Mouse (Mus musculus): ENCODE results near the gene Ush2a. TPM values are rescaled to one million over a fixed set of nuclear protein-coding genes. Genes with fewer than 3 reads are reported as not detected.

Gene Ush2a
- total RNA-seq (2021) = under 1 TPM; 0.29 to 0.36 TPM

DNA sequence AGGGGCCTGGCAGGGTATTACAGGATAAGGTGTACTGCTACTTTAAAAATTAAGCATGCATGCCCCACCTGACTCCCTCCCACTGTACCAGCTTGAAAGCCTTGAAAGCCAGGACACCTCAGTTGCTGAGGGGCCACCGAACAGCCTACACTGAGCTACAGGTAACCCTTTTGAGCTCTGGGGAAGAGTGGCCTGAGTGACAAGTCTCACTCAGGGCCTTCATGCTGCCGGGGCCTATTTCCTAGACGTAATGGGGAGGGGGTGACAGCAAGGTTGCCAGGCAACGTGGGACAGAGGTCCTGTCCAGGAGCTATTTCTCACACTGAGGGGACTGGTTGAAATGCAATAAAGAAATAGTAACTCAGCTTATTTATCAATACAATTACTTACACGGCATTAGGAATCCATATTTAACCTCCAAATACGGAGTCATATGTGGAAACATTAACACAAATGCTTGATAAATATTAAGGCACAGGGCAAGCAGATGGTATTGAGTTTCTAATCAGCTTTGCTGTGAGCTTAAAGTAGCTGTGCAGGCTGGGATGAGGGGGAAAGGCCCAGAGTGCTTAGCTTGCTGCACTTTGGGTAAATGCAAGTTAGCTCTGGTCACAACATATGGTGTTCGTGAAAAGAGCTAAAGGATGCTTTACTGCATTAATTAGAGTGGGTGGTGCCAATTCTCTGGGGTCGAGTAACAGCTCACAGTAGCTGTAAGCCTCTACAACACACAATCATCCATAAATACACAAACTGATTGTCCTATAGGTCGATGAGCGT lies at the start of gene Ush2a:
Ush2a (plus strand) TSS at position 121 of the 780 bp plus-strand sequence.
- DNase-seq = no peak

DNA sequence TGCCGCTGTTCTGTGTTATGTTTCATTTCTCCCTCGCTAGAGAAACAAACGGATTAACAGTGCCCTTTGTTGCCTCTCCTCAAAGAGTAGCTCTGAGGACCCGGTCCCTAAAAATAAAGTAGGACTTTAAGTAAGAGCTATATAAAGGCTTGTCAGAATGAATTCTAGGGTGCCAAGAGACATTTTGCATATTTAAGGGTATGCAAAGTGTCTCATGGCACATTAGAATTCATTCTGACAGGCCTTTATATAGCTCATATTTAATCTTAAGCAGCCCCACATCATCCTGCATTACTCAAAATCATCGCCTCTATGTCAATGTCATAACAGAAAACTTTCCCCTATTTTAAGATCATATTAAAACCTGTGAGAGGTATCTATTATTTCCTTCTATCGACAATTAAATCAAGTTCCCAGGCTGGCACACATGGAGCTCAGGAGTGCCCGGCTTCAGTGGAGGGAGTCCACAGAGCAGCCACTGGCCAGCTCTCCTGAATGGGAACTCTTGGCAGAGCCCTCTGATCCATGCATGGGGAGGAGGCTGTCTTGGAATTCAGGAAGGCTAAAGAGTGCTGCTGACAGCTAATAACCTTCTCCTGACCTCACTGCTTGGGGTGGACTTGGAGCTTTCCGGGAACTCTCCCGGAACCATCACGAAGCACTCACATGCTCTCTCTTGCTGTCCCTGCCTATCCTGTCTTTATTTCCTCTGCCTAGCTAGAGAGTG lies 46.8 kb upstream of the Ush2a start:
- DNase-seq = peak; percentile 7

DNA sequence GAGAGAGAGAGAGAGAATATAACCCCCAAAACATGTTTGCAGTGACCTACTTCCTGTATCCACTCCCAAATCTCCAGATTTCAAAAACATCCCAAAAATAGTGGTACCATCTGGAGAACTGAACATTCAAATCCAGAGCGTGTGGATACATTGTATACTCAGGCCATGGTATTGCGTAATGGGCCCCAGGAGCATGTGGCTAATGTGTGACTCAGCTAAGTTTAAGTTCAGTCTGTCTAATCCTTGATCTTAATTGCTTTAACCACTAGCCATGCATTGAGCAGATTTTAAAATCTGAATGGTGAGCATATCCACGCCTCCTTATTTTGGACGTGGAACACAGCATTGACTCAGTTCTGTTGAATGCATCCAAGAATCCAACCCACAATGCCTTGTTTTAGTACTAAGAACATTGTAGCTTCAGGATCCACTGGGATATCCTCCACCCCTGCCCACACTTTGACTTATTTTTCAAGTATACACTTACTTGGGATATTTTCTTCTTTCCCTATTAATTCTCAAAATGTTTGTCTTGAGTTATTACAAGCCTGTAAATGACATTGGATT lies 40.5 kb upstream of the Ush2a start:
- no peak for DNase-seq

DNA sequence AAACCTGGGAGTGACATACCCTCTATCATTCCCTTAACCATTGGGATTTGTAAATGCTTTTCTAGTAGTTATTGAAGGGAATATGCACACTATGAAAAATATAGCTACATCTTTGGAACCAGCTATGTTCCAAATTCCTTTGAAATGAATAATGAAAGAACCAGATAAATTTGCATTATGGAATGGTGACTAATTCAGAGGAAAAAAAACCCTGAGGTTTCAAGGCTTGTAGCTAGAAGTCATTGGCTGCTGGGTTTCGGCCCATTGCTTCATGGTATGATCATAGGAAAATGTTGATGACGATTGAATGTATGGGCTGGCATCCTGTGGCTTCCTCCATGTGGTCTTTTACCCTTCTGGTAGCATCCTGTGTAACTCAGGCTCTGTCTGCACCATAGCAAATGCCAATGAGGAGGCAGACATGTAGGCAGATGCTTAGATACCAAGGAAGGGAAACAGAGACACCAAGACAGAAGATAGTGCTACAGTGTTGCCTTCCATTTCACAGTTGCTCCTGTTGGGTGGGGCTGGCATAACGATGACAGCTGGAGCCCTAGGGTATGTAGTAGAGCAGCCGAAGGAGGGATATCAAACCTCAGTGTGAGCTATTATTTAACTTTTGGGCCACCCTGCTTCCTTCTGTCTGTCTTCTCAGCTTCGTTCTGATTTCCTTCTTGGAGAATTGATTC lies 28.6 kb upstream of the Ush2a start:
- no peak for DNase-seq

DNA sequence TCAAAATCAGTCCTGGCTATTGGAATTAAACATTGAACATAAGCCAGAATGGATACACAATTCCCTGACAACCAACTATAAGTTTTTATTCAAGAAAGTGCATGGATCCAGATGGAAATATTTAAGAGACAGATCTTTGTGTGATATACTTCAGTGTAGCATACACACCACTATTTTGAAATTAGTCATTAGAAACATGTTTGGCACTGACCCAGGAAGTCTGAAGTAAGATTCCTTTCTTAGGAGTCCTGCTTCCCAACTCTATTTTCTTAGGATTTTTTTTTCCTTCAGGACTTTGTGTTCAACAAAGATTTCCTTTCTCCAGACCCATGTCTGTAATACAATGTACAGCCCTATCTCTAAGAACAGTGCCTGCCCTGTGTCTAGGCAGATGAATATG lies 23.2 kb upstream of the Ush2a start:
- DNase-seq = no peak

DNA sequence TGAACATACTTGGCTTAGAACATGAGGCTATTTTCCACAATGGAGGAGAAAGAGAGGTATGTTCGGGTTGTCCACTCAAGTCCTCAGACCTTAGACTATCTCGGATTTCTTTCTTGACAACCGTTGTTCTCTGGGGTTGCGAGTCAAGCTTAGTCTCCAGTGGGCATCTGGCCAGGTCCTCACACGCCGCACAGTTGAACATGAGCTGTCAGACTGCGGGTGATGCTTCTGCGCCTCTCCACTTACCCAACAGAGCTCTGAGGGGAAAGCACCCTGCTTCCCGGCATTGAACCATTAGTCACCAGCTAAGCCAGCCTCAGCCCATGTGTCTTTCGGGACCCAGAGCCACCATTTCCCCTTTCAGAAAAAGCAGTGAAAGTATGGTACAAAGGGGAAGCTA lies 20.1 kb upstream of the Ush2a start:
- no peak for DNase-seq

- DNase-seq = no peak
These were observed 4.3 kb upstream of the Ush2a start for GRCm38 (mm10) chr1:188257500-188257899.

DNA sequence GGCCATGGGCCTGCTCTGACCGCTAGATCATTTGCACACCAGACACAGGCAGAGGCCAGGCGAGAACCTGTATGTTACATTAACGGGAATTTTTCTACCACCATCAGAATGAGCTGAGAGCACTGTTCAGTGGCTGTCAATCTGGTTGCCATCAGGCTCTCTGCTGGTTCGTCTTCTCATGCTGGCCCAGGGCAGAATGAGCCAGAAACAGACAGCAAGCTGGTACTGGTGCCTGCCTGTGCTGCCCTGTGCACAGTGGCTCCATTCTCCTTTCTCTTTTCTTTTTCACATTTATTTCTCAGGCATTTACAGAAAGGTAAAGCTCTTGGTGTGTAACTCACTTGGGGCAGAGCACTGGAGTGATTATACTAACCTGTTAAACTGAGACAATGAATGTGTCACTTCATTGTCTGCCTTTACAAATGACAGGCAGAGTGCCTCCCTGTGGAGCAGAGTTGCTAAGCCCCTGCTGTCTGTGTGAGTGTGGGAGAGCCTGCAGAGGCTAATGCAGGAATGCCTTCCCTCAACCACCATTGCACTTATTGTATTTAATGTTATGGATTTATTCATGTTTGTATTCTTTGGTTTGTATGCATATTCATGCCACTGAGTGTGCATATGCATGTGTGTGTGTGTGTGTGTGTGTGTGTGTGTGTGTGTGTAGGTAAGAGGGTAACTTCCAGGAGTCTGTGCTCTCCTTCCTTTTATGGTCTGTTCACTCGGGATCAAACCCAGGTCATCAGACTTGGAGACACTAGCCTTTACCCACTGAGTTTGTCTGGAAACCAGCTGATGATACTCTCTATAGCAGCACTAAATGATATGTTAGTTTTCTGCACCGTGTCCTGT lies 1.3 kb upstream of the Ush2a start:
- DNase-seq = no peak

- no peak for DNase-seq
These were observed 5.4 kb downstream of the Ush2a start for GRCm38 (mm10) chr1:188267127-188267722.

- no peak for DNase-seq
These were observed 7.2 kb downstream of the Ush2a start for GRCm38 (mm10) chr1:188269071-188269470.

DNA sequence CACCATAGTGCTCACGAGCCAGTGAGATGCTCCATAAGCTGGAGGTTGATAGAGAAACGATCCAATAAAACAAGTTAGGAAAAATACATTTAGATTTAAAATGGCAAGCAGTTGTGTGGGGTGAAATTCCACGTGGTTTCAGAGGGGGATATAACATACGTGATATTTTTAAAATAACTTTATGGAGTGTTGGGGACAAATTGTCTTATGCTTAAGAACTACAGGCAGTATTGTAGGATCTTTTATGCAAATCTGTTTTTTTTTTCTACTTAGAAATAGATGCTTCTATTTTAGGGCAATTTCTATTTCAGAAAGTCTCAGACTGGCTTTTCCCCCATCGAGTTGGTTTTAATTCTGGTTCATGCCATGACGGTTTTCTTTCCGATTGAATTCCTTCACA lies 51.5 kb downstream of the Ush2a start:
- no peak for DNase-seq

- no peak for DNase-seq
These were observed 54.8 kb downstream of the Ush2a start for GRCm38 (mm10) chr1:188316574-188316973.

DNA sequence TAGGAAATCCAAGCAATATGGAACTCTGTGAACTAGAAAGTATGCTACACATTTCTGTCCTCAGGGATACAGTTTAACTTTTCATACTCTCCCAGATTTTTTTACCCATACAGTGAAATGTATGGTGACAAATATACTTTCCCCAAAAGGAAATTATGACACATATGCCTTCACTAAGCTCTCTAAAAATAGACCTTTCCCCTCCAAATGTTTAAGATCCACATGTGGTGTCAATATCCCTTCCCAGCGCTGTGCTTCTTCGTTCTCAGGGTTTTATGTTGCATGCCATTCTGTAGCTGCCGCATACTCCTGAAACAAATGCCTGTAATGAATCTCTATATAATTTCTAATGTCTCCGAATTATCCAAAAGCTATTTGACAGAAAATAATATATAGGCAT lies 58.4 kb downstream of the Ush2a start:
- DNase-seq = no peak

GRCm38 (mm10) chr1:188321534-188321933 lies 59.7 kb downstream of the Ush2a start:
- DNase-seq = no peak

DNA sequence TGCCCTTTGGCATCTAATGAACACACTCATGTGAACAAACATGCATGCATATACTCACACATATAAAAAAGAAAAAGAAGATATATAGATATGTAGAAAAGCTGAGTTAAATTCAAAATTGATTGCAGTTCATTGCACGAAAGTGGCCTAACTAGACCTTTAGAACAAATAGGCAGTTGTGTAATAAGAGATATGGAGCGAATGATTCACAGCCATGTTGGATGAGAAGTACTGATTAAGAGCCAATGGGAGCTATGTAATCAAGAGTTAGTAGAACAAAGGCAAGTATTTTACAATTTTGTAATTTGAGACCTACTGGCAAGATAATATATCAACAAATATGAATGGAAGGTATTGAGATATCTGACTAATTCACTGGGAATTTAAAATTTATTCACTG lies 68.6 kb downstream of the Ush2a start:
- no peak for DNase-seq

DNA sequence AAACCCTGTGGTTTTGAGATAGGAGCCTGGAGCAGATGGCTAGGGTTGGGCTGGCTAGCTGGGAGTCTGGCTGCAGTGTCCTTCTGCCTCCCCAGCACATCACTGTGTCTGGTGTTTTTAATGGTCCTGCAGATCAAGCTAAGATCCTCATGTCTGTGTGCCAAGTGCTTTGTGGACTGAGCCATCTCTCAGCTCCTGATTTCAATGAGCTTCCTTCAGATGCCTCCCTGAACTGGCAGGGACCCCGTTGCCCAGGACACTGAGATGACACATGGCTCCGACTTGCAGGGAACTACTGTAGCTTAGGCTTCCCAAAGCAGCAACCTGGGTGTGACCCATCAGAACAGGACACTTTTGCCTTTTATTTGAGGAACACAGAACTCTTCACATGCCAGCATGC lies 72.1 kb downstream of the Ush2a start:
- no peak for DNase-seq

DNA sequence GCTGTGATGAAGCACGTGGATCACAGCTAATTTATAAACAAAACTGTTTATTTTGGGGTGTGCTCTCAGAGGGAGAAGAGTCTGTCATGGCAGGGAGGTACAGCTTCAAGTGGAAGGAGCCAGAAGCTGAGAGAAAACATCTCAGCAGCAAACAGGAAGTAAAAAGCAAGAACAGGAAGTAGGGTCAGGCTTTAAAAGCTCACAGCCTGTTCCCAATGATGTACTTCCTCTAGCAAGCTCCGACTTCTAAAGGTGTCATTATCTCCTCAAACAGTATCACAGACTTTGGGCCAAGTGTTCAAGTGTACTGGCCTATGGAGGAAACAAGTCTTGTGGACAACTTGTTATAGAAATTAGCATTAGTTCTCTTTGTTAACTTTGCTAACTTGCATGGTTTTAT lies 85.9 kb downstream of the Ush2a start:
- DNase-seq = no peak

DNA sequence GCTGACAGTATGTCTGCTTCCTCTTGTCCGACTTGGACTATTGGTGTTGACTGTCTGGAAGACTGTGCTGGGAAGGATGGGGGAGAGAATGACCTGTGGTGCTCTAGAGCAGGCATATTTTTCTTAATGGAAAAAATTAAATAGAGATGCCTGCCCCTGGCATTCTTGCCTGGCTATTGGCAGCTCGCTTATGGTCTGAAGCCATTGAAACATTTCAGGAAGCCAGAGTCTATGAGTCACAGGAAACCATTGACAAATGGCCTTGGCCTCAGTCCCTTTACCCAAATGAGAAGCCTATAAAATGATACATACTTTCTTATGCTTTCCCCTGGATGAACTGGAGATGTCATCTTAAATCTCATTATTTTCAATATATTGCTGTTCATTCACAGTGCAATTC lies 92.9 kb downstream of the Ush2a start:
- DNase-seq = no peak

GRCm38 (mm10) chr1:188363548-188363947 lies 101.7 kb downstream of the Ush2a start:
- peak; percentile 26 for DNase-seq

- no peak for DNase-seq
These were observed 123.4 kb downstream of the Ush2a start for GRCm38 (mm10) chr1:188385180-188385579.

- DNase-seq = no peak
These were observed 124.0 kb downstream of the Ush2a start for GRCm38 (mm10) chr1:188385733-188386261.

Measured in heart, postnatal 4 days (tissue).